11 mouse cellular contexts compared by ENCODE assay signal in genomic region chr2:32578146-32579046, GRCm38 (mm10). TPM values are rescaled to one million over a fixed set of nuclear protein-coding genes. Genes with fewer than 3 reads are reported as not detected.
A peak's percentile ranks its signal among the peaks of the same experiment; 100 is the strongest.
DNase-seq lines count a peak whose midpoint lies in the region; ATAC-seq lines count a peak whose summit lies in the region.
"Had no signal": no experiment of that assay in that cellular context is flagged by ENCODE, and none has a peak within 500 bp of the region (broad histone marks: within the 10 kb centered on the region; RNA-seq: fewer than 3 reads in every experiment).

No protein-coding gene starts in this region.

- peak; percentile 38 to 46 for DNase-seq in heart, postnatal 14 days
- no peak for DNase-seq in heart, adult 8-10 months (ENCODE audit: low spot score)
- peak; percentile 49 for DNase-seq in urinary bladder, postnatal 14 days (ENCODE audit: low spot score)
- no peak for DNase-seq in urinary bladder, adult 18-20 months (ENCODE audit: low spot score in 2 of 2)
- DNase-seq in Muller cell, postnatal 12 days (ENCODE audit: inconsistent ontology term), result no peak
- DNase-seq: thymus, postnatal 25 days had no signal

- H3K4me1 ChIP-seq in kidney, embryonic 16.5 days (ENCODE audit: insufficient read depth, low read length), result peaks cover 13% of the 10 kb centered on the region
- peaks cover 5% of the 10 kb centered on the region; the same call in 1 of the 2 replicates for H3K4me1 ChIP-seq in midbrain, embryonic 16.5 days (ENCODE audit: control insufficient read depth, insufficient read depth, low read length)

- intact Hi-C loops in heart, postnatal 14 days (cut with DNase I), result loop anchor here (5.0 kb wide), 1 partner anchor 34 kb away; no protein-coding TSS in a partner anchor

- 28% methylated on average over 25 of the region's 30 CpGs for WGBS in kidney, embryonic 16.5 days
- 37% methylated on average over 26 of the region's 30 CpGs for WGBS in midbrain, embryonic 16.5 days

- 0 out of 2 replicates have a peak, but pooled peaks have one; percentile 7 for ATAC-seq in kidney, embryonic 16.5 days (ENCODE audit: low FRiP score, low TSS enrichment)
- no peak for ATAC-seq in midbrain, embryonic 16.5 days

- H3K4me3 ChIP-seq in kidney, embryonic 16.5 days (ENCODE audit: low read length), result no peak overlapping the region
- no peak overlapping the region for H3K4me3 ChIP-seq in midbrain, embryonic 16.5 days (ENCODE audit: low read depth, low read length)
- H3K4me3 ChIP-seq: hindbrain, embryonic 12.5 days had no signal

- no peak overlapping the region for H3K4me2 ChIP-seq in kidney, embryonic 16.5 days (replicated peaks; ENCODE audit: low read depth, low read length)
- no peak overlapping the region for H3K4me2 ChIP-seq in midbrain, embryonic 16.5 days (ENCODE audit: low read length)
- H3K4me2 ChIP-seq: hindbrain, embryonic 12.5 days had no signal

- H3K9me3 ChIP-seq in kidney, embryonic 16.5 days (ENCODE audit: low read length), result no peaks in the 10 kb centered on the region
- H3K9me3 ChIP-seq in midbrain, embryonic 16.5 days (replicated peaks; ENCODE audit: control insufficient read depth, low read length, poor library complexity, severe bottlenecking), result no peaks in the 10 kb centered on the region
- H3K9me3 ChIP-seq: hindbrain, embryonic 12.5 days had no signal

- peaks cover 16% of the 10 kb centered on the region for H3K27me3 ChIP-seq in kidney, embryonic 16.5 days (ENCODE audit: insufficient read depth, low read length)
- peaks cover 9% of the 10 kb centered on the region for H3K27me3 ChIP-seq in midbrain, embryonic 16.5 days (ENCODE audit: control insufficient read depth, insufficient read depth, low read depth, low read length)

- H3K9ac ChIP-seq in kidney, embryonic 16.5 days (replicated peaks; ENCODE audit: low read length), result no peak overlapping the region; the same call in 1 of the 2 replicates
- no peak overlapping the region for H3K9ac ChIP-seq in midbrain, embryonic 16.5 days (ENCODE audit: low read depth, low read length)
- H3K9ac ChIP-seq: hindbrain, embryonic 12.5 days had no signal

- H3K36me3 ChIP-seq in kidney, embryonic 16.5 days (ENCODE audit: insufficient read depth, low read length), result no peaks in the 10 kb centered on the region; the same call in 1 of the 2 replicates
- H3K36me3 ChIP-seq in midbrain, embryonic 16.5 days (ENCODE audit: control insufficient read depth, insufficient read depth, low read length), result no peaks in the 10 kb centered on the region

- no peak overlapping the region for H3K27ac ChIP-seq in kidney, embryonic 16.5 days (ENCODE audit: low read length)
- no peak overlapping the region for H3K27ac ChIP-seq in midbrain, embryonic 16.5 days (ENCODE audit: low read length)
- H3K27ac ChIP-seq: hindbrain, embryonic 12.5 days had no signal

RNA-seq across cellular contexts. Expression of gene 9430097D07Rik, which starts 2.9 kb away (rescaled TPM):
- not detected for total RNA-seq in heart, postnatal 14 days (2021)
- total RNA-seq in heart, adult 8-10 months (2022), result not detected
- 0.12 and 0.16 TPM in 2 replicates for polyA plus RNA-seq in kidney, embryonic 16.5 days (2015; fragmentation: Nextera tagmentation; extraction: Ambion mirVana)
- 0.52 and 1.1 TPM in 2 replicates for polyA plus RNA-seq in midbrain, embryonic 16.5 days (2015; fragmentation: Nextera tagmentation; extraction: Ambion mirVana)
- total RNA-seq: megakaryocyte progenitor cell, adult 5-6 weeks had no signal
- polyA plus RNA-seq: small intestine, adult 2 months had no signal

RNA-seq across cellular contexts. Expression of gene Pip5kl1, which starts 3.8 kb away (rescaled TPM):
- not detected for total RNA-seq in heart, postnatal 14 days (2021)
- under 1 TPM in 1 of 4 experiments, not detected in 3; 0.34 TPM for total RNA-seq in heart, adult 8-10 months (2022)
- polyA plus RNA-seq in kidney, embryonic 16.5 days (2015; fragmentation: Nextera tagmentation; extraction: Ambion mirVana), result 2.5 and 2.6 TPM in 2 replicates
- 14.5 and 17.1 TPM in 2 replicates for polyA plus RNA-seq in midbrain, embryonic 16.5 days (2015; fragmentation: Nextera tagmentation; extraction: Ambion mirVana)
- total RNA-seq: megakaryocyte progenitor cell, adult 5-6 weeks had no signal

RNA-seq across cellular contexts. Expression of gene Dpm2, which starts 7.7 kb away (rescaled TPM):
- 10 to 100 TPM; 21.4 to 22.7 TPM for total RNA-seq in heart, postnatal 14 days (2021)
- total RNA-seq in heart, adult 8-10 months (2022), result 10 to 100 TPM; 16.5 to 22.2 (median 18.6) TPM
- 106 and 108 TPM in 2 replicates for polyA plus RNA-seq in kidney, embryonic 16.5 days (2015; fragmentation: Nextera tagmentation; extraction: Ambion mirVana)
- 136 TPM in 2 replicates for polyA plus RNA-seq in midbrain, embryonic 16.5 days (2015; fragmentation: Nextera tagmentation; extraction: Ambion mirVana)

RNA-seq across cellular contexts. Expression of gene St6galnac4, which starts 8.5 kb away (rescaled TPM):
- 10 to 100 TPM; 22.8 to 23.6 TPM for total RNA-seq in heart, postnatal 14 days (2021)
- 10 to 100 TPM; 15.6 to 23.2 (median 20.7) TPM for total RNA-seq in heart, adult 8-10 months (2022)
- polyA plus RNA-seq in kidney, embryonic 16.5 days (2015; fragmentation: Nextera tagmentation; extraction: Ambion mirVana), result 24.7 TPM in 2 replicates
- 33.4 and 39.0 TPM in 2 replicates for polyA plus RNA-seq in midbrain, embryonic 16.5 days (2015; fragmentation: Nextera tagmentation; extraction: Ambion mirVana)

RNA-seq across cellular contexts. Expression of gene St6galnac6, which starts 21.1 kb away (rescaled TPM):
- total RNA-seq in heart, postnatal 14 days (2021), result 100 to 1,000 TPM in 1 of 2 experiments, 10 to 100 TPM in 1; 97.9 to 104 TPM
- 100 to 1,000 TPM; 102 to 131 (median 114) TPM for total RNA-seq in heart, adult 8-10 months (2022)
- 18.5 and 18.6 TPM in 2 replicates for polyA plus RNA-seq in kidney, embryonic 16.5 days (2015; fragmentation: Nextera tagmentation; extraction: Ambion mirVana)
- 26.5 and 36.4 TPM in 2 replicates for polyA plus RNA-seq in midbrain, embryonic 16.5 days (2015; fragmentation: Nextera tagmentation; extraction: Ambion mirVana)

Comparison
In these comparisons a context has a peak if more than half of its experiments do, and no peak if none do; other contexts are left out.
1. DNase-seq: peak in heart, postnatal 14 days (2 of 2) and urinary bladder, postnatal 14 days (single experiment); none in heart, adult 8-10 months (single experiment), urinary bladder, adult 18-20 months (0 of 2) and Muller cell, postnatal 12 days (single experiment).